Mouse (Mus musculus): ENCODE measurements at regions not wholly inside any gene's neighbourhood (a gene's known extent, or its start where the extent isn't known, plus 50 kb on each side); places are given as distances from the start of the nearest gene placed in this dataset.
"Not testable (repeated sequence)": the region's sequence is repeated elsewhere in the genome, so short reads cannot be mapped to it uniquely, and the experiment has no call there.

GRCm38 (mm10) chr17:55040216-55040615 lies 405.0 kb upstream of the St6gal2 start:
- not testable (repeated sequence) for TF ChIP-seq CTCF (IDR thresholded peaks at IDR 0.05; ENCODE audit: borderline replicate concordance, extremely low read depth, insufficient read depth, insufficient read length); POLR2A (IDR thresholded peaks at IDR 0.05; ENCODE audit: borderline replicate concordance, extremely low read depth, insufficient read depth, insufficient read length, poor library complexity, severe bottlenecking)

All from brain, embryonic 14.5 days (tissue).